Mouse (Mus musculus): ENCODE measurements around the gene Ttf2.
A peak's percentile ranks its signal among the peaks of the same experiment; 100 is the strongest.

The Ttf2 gene

DNA sequence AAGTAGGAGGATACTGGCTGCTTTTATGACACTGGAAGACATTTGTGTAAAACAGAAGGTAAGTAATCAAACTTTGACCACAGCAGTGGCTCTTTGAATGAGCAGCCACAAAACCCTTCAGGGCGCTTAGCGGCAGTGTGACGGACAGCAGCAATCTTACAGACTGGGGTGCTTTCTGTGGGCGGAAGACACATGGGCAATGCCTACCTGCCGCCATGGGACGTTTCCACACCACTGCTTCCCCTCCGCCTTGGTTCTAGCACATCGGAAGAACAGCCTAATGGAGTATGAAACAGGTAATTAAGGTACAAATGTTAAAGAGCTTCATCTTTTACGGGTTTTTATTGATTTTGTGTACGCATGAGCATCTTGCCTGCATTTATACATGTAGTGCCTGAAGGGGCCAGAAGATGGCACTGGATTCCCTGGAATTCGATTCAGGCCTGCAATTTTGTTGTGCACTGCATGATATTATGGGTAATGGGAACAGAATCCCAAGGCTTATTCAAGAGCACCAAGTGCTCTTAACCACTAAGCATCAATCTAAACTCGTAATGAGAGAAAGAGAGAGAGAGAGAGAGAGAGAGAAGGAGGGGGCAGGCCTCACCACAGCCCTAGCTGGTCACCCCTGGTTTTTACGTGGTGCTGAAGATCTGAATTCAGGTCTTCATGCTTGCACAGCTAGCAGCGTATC, 5.5 kb downstream of the Ttf2 start:
- DNase-seq: peak; percentile 21 to 27

DNA sequence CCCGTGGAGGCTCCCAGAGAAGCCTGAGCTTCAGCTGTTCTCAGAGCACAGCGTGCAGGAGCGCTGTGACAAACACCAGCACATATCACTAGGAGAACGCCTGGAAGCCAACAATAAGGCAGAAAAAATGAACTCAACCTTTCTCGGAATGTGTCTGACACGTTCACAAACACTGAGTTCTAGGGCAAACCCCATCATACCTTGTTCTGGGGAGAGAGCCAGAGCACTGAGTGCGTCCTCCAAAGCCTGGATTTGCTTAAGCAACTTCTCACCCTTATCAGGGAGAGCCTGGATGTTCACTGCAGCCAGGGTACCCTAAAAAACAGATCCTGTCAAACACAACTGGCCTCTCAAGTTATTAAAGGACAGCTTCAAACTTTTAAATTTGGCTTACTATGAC, 8.0 kb downstream of the Ttf2 start:
- DNase-seq: no peak

- DNase-seq: no peak
Observed at GRCm38 (mm10) chr3:100961007-100961406, 8.5 kb downstream of the Ttf2 start.

- DNase-seq: no peak
Observed at GRCm38 (mm10) chr3:100954616-100955015, 14.8 kb downstream of the Ttf2 start.

GRCm38 (mm10) chr3:100951531-100951930, 17.9 kb downstream of the Ttf2 start:
- no peak for DNase-seq

DNA sequence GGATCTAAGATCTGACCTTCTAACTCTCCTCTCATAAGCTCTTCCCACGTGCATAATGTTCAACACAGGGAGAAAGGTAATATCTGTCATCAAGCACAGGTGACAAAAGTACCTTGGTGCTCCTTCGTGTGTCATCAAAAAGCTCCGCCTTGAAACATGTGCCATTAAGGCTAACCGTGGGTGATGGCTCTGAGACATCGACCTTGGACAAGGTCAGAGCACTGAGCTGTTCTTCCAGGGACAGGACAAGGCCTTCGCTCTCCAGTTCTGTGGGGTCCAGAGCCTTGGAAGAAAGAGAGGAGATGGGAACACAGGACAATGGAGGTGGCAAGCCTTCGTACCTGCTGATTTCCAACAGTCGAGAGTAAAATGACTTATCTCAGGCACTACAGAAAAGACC, 22.2 kb downstream of the Ttf2 start:
- DNase-seq: no peak

DNA sequence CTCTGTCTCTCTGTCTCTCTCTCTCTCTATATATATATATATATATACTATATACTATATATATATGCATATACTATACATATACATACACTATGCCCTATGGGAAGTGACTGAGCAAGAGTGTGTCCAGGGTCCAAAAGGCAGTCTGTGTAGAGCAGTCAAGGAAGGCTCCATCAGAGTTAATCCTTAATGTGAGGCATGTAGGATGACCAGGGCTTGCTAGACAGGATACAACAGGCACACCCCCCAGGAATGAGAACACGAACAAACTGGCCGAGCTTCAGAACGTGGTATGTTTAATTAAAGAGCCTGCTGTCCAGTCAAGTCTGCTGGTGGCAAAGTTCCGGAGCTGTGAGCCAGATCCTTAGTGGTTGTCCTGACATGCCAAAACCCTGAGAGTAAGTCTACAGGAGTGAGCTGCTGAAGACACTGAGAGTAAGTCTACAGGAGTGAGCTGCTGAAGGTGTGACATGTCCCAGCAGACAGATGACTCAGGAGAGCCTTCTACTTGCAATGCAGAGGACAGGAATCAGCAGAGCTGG, 28.9 kb downstream of the Ttf2 start:
- DNase-seq: no peak

DNA sequence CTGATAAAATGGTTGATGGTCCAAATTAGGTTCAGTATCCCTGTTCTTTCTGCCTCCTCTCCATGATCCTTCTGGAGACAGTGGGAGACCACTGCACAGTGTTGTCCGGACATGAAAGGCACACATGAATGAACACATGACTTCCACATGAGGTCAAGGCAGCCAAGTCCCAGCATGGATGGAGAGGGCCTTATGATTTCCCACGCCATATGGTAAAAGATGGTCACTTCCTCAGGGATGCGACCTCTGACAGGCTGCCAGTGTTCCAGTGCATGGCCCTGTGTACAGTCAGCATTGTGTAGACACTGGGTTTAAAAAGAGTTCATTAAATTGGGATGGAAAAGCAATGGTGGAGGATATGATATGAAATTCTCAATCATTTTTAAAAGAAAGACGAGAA, 31.3 kb downstream of the Ttf2 start:
- no peak for DNase-seq

- DNase-seq: no peak
Observed at GRCm38 (mm10) chr3:100936201-100936600, 33.3 kb downstream of the Ttf2 start.

DNA sequence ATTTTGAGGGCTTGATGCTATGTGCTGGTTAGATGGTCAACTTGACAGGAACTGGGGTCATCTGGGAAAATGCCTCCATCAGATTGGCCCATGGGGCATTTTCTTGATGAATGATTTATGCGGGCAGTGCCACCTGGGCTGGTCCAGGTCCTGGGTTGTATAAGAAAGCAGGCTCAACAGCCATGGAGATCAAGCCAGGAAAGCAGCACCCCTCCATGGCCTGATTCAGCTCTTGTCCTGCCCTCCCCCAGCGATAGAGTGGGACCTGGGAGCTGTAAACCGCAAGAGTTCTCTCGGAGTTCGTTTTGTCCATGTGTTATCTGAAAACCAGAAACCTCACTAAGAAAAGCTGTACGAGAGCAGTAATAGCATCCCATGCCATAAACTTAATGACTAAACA, 33.9 kb downstream of the Ttf2 start:
- DNase-seq: no peak

- peak; percentile 22 to 28 for DNase-seq
Observed at GRCm38 (mm10) chr3:100932077-100932944, 37.2 kb downstream of the Ttf2 start.

- no peak for DNase-seq
Observed at GRCm38 (mm10) chr3:100931332-100932076, 38.0 kb downstream of the Ttf2 start.

DNA sequence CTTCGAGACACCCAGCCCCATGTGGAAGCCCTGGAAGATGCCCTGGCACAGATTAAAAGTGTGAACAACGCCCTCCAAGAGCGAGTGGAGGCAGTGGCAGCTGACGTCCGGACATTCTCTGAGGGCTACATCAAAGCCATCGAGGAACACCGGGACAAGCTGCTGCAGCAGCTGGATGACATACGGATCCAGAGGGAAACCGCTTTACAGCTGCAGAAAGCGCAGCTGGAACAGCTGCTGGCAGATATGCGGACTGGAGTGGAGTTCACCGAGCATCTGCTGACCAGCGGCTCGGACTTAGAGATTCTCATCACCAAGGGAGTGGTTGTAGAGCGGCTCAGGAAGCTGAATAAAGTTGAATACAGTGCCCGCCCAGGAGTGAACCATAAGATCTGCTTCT, 44.3 kb downstream of the Ttf2 start:
- no peak for DNase-seq

- no peak for DNase-seq
Observed at GRCm38 (mm10) chr3:100924065-100924732, 45.3 kb downstream of the Ttf2 start.

DNA sequence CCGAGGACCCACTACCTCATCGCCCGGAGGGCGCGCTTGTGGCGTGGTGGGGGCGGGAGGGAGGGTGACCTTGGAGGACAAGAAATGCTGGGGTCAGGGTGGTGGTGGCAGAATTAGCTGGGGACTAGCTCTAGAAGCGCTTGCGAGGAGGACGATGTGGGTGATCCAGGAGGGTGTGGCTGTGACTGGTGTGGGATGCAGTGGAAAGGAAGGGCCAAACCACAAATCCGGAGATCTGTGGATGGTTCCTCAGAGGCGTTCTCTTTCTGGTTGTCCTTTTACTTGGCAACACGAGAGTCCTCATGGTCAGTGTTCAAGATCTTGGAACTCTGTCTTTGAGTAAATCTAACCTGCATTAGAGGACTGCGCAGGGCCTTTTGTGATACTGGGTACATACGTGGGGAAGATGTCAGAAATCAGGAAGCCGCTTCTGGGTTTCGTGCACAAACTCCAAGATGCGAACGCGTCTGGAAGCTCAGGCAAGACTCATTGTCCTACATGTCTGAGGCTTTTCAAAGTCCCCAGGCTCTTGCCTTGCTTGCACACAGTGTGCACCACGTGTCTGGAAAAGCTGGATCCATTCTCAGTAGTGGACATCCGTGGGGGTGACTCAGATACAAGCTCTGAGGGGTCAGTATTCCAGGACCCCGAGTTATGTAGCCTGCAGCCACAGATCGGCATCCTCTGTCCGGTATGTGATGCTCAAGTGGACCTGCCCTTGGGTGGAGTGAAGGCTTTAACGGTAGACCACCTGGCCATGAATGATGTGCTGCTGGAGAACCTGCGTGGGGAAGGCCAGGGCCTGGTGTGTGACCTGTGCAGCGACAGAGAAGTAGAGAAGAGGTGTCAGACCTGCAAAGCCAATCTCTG, 46.7 kb downstream of the Ttf2 start:
- DNase-seq: no peak

GRCm38 (mm10) chr3:100921825-100922505, 47.5 kb downstream of the Ttf2 start, which contains the start of gene Trim45:
Gene Trim45 (plus strand): TSS chr3:100922202.
- DNase-seq: peak; percentile 93 to 98

GRCm38 (mm10) chr3:100920611-100921140, 48.8 kb downstream of the Ttf2 start:
- DNase-seq: no peak

DNA sequence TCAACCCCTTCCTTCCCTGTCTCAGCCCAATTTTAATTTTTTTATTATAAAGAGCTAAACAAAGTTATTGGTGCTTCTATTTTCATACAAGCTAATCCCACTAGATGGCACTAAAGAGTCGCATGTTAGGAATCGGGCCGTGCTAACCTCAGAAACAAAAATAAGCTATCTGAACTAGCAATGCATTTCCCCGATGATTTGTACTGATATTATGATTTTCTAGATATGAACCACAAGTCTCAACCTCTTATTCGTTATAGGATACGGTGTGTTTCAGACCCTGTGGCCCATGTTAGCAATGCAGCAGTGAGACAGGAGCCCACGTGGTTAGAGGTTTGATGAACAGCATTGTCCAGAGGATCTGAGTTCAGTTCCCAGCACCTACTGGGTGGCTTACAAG, 52.6 kb downstream of the Ttf2 start:
- no peak for DNase-seq

DNA sequence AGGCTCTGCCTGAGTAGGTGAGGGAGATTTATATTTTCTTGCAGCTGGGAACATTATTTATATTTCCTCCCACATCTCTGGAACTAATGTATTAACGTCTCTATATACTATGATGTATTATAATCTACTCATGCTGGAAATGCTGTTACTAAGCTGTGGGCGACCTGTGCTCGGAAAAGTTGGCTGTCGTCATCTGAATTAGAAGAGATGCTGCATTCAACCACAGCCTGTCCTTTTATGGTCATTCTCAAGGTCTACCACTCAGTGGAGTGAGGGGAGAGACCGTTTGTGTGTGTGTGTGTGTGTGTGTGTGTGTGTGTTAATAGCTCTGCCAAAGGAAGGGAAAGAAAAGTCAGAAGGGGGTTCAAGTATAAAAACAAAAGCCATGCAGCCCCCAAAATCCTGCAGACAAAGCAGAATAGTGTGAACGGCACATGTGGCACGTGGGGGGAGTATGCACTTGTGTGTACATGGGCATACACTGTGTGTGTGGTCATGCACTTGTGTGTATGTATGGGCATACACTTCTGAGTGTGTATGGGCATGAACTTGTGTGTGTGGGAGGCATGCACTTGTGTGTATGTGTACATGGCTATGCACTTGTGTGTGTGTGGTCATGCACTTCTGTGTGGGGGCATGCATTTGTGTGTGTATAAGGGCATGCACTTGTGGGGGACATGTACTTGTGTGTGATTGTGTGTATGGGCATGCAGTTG, 57.8 kb downstream of the Ttf2 start:
- DNase-seq: no peak

DNA sequence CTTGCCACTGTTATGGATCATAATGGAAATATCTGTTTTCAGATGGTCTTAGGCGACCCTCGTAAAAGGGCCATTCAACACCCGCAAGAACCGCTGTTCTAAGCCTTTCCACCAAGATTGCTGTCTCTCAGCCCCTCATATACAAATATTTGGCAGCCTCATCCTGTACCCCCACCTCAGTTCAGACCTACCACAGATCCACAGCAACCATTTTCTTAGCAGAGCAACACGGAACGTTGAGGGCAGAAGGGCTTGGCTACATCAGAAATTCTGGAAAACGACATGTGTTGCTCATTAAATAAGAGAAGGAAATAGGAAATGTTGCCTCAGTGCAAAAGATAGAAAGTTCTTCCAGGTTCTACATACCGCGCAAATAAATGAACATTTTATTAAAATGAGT, 58.4 kb downstream of the Ttf2 start:
- DNase-seq: no peak
